Mouse (Mus musculus) kidney, adult 18-20 months (tissue): ENCODE measurements around the gene Dctn3.

Source experiments
- DNase-seq: peaks from one replicate; pipeline ENCODE4 v3.0.0; 2021

Gene Dctn3

GRCm38 (mm10) chr4:41670836-41671235, 52.1 kb downstream of the Dctn3 start:
- no peak for DNase-seq

- DNase-seq, result no peak
These were observed 56.3 kb downstream of the Dctn3 start for GRCm38 (mm10) chr4:41666646-41667045.

- DNase-seq, result no peak
These were observed 57.8 kb downstream of the Dctn3 start for GRCm38 (mm10) chr4:41665009-41665675.
